Mouse (Mus musculus) ovary, postnatal 14 days (tissue): ENCODE data around the gene Coa4.

Experiments used
- DNase-seq: peaks from one replicate; pipeline ENCODE4 v3.0.0; 2022; ENCODE audit warnings: low spot score

Gene Coa4

DNA sequence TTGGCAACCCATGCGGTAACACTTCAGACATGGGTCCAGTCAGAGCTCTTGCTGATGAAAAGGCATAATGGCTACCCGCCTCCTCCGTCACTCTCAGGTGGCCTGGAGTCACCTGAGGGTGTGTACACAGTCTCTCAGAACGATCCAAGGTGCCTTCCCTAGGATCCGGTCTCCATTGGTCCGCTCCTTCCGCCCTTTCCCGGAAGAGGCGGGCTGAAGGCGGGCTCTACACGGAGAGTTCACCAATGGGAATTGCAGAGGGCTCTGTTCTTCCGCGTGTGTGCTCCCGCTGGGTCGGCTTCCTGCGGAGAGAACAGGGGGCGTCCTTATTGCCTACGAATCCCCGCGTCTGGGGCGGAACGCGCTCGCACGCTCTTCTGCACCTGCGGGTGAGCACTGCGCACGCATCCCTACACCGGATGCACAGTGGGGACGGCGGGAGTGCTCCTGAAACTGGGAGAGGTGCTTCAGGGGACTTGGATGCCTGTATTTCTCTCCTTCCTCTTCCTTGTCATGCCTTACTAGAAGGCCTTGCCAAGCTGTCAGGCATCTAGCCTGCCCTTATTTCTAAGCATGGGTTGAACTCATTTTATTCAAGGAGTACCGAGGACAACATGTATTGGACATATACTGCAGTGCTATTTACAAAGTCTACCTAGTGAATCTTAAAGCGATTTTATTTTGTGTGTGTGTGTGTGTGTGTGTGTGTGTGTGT, at the start of gene Coa4:
Gene Coa4, plus strand, starts transcription at position 268 of the 715 bp plus-strand sequence.
- peak; percentile 55 for DNase-seq

DNA sequence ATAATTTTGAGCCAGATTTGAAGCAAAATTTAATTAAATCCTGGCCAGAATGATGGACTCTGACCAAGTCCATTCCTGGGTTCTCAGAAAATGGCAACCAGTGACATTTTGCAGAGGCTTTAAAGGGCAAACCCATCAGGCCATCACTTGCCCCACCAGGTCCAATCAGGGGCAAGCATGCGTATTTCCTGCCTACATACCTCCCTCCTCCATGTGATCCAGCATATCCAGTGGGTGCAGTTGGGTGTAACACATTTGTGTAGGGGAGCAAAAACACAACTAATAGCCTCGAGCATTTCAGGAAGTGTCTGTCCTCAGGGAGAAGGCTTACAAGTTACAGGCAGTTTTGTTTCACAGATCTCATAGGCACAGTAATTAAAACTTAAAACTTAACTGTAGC, 49.6 kb upstream of the Coa4 start:
- no peak for DNase-seq

DNA sequence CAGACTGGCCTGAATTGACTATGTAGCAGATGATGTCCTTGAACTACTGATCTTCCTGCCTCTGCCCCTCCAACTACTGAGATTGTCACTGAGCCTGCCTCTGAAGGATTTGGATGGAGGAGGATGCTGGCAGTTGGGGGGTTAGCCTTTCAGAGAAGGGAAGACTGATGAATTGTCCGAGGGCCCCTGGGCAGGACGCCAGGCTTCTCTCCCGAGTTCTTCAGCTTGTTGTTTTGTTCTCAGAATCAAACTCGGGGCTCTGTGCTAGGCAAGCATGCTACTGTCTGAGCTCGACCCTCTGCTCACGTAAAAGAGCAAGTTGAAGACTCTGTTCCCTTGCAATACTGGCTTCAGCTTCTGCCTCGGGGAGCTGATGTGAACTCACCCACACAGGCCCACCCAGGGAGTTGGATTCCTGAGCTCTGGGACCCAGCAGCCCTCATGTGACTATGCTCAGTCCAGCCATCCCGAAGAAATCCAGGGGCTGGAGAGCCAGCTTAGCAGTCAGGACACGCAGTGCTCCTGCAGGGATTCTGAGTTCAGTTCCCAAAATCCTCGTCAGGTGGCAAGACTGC, 48.3 kb upstream of the Coa4 start:
- DNase-seq: no peak

DNA sequence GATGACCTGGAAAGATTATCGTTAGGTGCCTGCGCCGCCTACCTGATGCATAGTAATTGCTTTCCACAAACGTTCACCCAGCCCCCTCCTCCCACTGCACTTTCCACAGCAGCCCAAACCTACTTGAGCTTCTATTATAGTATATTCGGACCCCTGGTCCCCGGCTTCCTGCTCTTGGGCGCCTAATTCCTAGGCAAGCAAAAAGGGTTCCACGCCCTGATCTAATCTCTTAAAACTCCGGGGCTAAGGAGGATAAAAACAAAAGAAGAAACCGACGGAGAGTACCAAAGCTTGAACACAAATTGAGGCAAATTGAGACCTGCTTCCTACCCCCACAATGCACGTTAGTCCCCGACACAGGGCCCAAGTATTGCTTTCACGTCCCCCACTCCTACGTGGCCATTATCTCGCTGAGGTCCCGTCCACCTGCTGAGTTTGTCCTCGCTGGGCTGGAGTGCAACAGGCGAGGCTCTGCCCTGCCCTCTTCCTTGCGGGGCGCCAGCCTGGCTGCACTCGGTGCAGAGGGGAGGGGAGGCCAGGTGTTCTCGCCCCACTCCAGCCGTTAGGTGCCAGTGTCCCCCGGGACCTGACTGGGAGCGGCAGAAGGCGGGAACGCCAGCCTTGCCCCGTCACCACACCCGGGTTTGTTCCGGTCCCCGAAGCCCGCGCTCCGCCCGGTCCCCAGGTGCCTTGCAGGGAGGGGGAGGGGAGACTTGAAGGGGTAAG, 44.3 kb upstream of the Coa4 start:
- DNase-seq: no peak

DNA sequence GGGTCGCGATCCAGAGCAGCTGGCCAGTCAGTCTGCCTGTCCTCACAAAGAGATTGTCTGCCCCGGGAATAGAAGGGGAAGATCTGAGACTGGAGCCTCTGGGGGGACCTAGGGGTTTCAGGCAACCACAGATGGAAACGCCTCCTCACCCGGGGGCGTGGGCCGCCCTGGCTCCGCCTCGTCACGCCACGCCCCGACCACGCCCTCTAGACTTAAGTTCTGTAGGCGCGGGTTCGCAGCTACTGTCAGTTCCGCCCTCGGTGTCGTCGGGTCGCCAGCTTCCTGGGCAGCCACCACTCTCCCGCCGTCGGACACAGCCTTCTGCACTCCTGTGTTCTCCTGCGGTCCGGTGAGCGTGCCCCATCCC, 43.8 kb upstream of the Coa4 start, which contains the start of gene Ucp2:
Gene Ucp2, plus strand, starts transcription at position 221 of the 367 bp plus-strand sequence.
- peak; percentile 85 for DNase-seq

DNA sequence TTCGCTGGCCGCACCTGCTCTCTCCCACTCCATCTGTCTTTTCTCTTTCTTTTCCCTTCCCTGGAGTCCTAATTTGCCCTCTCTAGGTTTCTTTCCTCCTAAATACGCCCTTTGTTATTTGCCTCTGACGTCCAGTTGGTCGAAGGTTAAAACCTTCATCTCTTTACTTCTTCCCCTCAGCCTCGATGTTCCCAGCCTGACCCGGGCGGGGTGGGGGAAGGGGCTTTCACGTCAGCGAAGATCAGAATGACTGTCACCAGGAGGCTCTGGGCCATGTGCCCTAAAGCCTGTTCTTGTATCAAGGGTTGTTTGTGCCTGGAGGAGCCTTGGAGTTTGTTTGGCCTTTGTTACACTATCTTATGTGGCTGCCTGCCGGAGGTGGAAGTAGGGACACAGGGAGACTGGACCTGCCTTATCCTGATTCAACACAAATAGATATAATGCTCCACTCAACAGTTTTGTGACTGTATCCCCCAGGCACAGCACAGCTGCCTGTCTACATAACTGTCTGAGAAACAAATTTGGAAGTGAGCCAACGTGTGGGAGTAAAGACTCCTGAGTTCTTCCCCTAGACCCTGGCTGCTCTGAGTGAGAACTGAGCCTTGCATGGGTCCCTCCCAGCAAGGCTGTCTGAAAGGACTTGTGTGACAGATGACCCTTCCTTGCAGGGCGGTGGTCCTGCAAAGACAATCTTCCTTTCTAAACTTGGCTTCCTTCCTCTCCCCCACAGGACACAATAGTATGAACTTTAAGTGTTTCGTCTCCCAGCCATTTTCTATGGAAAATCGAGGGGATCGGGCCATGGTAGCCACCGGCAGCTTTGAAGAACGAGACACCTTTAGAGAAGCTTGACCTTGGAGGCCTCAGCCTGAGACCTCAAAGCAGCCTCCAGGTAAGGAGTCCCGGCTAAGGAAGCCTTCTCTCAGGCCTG, 43.1 kb upstream of the Coa4 start:
- no peak for DNase-seq

DNA sequence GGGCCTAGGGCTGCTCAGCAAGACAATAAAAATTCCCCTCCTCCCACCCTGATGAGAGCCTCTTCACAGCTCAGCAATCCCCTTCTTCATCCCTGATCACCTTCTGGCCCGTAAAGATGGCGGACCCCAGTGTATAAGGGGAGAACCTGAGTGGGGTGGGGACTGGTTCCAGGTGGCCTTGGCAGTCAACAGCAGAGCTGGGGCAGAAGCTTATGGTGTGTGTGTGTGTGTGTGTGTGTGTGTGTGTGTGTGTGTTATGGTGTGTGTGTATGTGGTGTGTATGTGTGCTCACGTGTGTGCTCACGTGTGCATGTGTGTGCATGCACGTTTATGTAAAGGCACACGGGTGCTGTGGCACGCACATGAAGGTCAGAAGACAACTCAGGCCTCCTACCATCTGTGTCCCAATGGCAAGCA, 42.4 kb upstream of the Coa4 start:
- DNase-seq: no peak

DNA sequence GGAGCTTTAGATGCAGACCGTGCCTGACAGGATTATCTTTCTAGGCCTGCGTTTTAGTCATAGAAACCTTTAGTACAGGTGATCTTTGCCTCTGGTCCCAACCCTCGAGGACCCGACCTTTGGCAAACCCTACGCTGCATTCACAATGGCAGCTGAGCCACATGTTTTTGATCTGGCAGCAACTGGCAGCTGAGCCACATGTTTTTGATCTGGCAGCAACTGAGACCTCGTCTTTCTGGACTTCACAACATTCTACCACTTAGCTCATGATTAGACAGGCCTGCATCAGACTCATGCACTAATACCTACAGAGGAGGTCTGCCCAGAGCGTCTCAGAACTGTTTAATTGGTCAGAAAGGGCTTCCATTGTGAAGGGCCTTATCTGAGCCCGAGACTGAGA, 41.8 kb upstream of the Coa4 start:
- no peak for DNase-seq

DNA sequence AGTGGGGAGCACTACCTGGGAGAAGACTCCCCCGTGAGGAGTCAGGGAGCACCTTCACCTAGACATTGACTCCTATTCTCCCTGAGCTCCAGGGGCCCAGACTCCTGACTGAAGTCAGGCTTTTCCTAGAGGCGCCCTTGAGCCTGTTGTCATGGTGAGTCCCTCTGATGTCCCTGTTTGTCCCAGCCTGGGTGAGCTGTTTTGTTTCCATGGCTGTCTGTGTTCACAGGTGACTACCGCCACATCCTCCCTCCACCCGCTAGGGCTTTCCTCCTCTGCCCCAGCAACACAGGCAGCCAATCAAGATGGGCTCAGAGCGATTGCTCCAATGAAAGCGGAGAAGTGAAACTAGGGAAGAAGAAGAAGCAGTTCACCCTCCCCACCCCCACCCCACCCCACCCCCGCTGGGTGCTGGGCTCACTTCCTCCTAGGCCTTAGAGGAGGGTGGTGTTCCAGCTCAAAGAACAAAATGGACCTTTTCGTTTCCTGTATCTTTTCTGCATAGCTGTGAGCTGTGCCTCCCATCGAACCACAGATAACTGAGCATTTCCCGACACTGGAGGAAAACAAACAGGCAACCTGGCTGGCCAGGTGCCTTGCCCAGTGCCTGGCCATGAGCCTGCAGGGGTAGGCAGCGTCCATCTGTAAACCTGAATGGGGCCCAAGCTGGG, 41.2 kb upstream of the Coa4 start:
- DNase-seq: no peak

DNA sequence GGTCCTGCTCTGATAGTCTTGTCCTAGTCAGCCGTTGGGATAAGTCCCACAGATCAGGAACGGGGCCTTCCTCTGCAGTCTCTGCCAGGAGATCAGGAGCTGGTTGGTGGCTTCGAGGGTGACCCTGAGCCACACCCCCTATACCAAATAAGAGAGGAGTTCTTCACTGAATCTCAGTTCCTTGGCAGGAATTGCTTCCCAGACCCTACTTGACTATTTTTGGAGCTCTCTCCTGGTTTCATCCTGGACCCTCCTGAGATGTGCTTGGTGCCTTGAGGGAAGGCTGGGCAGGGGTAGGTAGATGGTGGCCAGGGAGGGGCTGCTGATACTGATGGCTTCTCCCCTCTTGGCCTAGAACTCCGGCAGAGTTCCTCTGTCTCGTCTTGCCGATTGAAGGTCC, 40.5 kb upstream of the Coa4 start:
- DNase-seq: no peak

DNA sequence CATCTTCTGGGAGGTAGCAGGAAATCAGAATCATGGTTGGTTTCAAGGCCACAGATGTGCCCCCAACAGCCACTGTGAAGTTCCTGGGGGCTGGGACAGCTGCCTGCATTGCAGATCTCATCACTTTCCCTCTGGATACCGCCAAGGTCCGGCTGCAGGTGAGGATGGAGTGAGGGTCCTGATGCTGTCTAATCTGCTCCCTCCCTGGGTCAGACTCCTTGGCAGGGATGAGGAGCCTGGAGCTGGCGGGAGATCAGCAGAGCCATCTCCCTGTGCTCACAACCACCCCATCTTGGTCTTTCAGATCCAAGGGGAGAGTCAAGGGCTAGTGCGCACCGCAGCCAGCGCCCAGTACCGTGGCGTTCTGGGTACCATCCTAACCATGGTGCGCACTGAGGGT, 40.1 kb upstream of the Coa4 start:
- no peak for DNase-seq

DNA sequence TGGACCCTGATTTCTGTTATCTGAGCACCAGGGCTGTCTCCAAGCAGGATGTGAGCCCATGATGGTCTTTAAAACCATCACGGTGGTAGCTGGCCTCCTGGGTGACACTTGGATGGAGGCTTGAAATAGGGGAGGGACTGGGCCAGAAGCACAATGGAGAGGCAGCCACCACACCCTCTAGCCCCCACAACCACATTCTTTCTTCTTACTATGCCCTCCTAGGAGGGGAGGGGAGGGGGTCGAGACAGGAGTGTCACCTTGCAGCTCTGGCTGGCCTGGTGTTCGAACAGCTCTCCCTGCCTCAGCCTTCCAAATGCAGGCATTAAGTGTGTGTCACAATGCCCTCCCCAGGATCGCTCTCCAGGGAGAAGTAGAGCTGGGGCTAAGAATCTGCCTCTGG, 39.5 kb upstream of the Coa4 start:
- no peak for DNase-seq

DNA sequence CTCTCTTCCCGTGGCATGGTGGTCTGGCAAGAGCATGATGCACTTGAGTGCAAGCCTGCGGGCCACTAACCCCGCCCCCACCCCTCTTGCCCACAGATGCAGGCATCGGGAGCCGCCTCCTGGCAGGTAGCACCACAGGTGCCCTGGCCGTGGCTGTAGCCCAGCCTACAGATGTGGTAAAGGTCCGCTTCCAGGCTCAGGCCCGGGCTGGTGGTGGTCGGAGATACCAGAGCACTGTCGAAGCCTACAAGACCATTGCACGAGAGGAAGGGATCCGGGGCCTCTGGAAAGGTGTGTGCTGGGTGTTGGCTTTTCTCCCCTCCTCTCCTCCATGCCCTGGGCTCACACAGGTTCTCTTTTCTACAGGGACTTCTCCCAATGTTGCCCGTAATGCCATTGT, 38.9 kb upstream of the Coa4 start:
- DNase-seq: no peak

DNA sequence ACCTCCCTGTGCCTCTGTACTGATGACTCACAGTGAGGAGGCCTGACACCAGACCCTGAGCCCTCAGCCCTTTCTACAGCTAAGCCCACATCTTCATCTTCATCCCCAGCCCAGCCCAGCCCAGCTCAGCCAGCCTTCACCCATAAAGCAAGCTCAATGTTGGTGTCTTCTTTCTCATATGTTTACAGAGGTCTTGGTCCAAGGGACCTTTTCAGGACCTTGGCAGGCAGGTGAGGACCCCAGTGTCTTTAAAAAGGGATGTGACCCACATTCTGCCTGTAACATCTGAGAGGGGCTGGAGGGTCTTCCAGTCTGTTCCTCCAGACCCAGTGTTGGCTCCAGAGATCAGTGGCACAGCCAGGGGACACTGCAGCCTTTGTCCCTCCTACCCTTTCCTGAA, 37.4 kb upstream of the Coa4 start:
- no peak for DNase-seq

DNA sequence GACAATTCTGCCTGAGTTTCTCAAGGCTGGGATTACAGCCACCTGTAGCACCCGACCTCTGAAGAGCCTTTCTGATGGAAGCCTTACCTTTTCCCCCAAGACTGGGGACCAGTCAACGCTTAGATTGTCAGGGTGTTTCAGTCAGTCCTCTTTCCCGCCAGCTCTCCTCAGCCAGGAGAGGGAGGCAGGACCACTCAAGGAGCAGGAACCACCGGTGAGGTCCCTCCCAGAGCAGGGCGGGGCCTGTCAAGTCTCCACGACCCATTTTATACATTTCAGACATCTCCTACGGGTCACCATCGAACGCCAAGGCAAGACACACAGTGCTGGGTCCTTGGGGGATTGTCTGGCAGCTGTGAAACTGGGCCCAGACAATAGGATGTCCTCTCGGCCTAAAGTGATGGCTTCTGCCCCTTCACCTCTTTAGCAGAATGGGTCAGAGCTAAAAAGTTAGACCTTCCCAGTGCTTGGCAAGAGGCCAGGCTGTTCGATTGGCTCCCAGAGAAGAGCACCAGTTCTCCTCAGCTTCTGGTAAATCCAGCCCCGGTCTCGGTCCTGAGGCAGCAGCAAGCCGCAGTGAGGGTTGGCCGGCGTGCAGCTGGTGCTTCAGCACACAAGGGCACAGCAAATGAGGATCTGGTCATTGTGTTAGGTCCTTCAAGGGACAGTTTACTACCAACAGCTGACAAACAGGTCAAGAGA, 36.4 kb upstream of the Coa4 start:
- no peak for DNase-seq

DNA sequence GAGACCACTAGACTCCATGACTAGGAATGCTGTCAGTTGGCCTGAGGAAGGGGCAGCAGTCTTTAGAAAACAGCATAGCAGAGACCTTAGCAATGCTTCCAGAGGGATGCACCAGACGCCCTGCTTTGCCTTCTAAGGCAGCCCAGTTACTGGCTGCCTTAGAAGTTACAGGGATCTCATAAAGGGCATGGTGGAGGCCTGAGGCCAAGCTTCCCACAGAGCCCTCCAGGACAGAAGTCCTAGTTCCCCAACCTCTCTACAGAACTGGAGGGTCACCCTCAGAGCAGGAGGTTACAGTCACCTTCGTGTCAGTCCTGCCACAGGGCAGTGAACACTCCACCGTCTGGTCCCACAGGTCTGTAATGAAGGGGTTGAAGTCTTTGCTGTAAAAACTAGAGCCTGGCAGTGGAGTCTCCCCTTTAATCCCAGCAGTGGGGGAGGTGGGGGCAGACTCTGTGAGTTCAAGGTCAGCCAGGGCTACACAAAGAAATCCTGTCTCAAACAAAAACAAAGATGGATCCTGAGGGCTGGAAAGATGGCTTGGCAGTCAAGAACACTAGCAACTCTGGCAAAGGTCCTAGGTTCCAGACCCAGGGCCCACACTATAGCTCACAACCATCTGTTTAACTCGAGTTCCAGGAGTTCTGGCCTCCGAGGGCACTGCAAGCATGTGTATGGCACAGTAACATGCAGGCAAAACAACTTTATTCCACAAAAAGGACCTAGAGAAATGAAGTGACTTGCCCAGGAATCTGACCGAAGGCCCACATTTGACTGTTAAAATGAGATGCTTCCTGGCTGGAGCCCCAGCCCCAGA, 35.6 kb upstream of the Coa4 start:
- DNase-seq: no peak

DNA sequence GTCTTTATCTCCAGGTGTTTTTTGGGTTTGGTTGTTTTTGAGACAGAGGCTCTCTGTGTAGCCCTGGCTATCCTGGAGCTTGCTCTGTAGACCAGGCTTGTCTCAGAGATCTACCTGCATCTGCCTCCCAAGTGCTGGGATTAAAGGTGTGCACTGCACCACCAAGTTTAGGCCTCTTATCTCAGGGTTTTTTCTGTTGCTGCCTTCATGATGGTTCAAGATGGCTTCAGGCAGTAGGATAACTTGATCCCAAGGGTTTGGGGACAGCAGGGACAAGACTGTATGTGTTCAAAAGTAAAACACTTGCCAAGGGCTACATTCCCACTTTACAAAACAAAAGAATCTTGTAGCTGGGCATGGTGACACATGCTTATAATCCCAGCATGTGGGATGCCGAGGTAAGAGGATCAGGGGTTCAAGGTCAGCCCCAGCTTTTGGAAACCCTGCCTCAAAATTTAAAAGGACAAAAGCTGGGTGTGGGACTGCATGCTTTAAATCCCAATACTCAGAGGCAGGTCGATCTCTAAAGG, 35.0 kb upstream of the Coa4 start:
- DNase-seq: no peak

DNA sequence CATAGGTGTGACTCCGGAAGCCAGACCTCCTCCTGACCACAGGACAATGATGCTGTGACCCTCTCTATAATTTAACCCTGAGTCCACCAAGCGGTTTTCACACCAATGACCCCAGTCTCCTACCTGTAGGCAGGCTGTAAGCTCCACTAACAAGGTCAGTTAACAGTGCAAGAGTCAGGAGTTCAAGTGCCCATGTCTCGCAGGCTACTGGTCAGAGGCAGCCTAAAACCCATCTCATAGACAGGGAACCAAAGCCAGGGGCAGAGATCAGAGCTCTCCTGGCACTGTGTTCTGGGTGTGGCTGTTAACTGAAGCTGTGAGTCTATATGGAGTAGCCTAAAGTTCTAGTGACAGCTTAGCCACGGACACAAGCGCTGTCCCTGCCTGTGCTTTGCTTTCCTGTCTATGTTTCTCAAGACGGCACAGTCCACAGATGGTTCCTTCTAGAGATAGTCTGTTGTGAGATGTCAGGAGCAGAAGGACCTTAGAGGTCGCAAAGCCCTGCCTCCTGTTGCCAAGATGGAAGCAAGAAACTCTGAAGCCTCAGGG, 34.4 kb upstream of the Coa4 start:
- no peak for DNase-seq

DNA sequence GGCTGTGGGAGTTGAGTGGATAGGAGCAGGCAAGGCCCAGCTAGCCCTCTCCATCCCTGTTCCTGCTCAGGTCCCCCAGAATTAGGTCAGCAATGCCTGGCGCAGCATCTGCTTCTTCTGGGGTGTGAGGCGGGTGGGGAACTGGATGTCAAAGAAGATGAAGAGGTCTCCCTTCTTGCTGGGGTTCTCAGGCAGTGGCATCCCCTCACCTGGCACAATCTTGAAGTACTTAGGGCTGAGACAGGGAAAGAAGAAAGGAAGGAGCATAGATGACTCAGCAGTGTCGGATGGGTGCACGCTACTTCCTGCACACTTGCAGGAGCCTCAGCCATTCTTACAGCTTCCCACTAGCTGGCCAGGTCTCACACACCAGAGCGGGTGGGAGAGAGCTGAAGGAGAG, 33.8 kb upstream of the Coa4 start:
- no peak for DNase-seq
